Mouse (Mus musculus) adipocyte (in vitro differentiated cells): ENCODE results near the gene Pdss2.

Experiments used
- DNase-seq: peaks from one replicate; pipeline ENCODE4 v3.0.0-alpha.2; 2016; ENCODE audit warnings: low spot score

Gene Pdss2

DNA sequence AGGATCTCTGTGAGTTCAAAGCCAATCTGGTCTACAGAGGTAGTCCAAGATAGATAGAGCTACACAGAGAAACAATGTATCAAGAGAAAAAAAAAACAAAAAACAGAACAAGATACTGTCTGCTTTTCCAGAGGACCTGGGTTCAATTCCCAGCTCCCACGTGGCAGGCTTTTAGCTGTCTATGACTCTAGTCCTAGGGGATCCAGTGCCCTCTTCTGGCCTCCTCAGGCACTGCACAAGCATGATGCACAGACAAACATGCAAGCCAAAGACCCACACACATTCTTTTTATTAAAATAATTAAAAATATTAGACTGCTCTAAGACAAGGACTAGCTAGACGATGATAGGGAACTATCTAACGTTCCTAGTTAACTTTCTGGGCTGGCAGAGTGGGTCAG is 214.5 kb downstream of the Pdss2 start:
- no peak for DNase-seq

DNA sequence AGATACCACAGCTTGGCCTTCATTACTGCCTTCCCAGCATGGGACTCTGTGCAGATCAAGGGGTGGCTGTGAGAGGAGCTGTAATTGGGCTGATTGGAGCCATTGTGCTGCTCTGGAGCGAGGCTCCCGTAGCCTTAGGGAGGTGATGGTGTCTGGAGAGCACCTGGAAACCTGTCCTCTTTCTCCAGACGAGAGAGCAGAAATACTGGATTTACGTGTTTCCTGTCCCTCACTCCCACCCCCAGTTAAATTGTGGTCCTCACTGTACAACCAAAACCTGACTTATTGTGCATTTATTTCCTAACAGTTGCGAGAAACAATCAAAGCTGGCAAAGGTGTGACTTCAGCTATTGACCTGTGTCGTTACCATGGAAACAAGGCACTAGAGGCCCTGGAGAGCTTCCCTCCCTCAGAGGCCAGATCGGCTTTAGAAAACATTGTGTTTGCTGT is 218.2 kb downstream of the Pdss2 start:
- DNase-seq = no peak

DNA sequence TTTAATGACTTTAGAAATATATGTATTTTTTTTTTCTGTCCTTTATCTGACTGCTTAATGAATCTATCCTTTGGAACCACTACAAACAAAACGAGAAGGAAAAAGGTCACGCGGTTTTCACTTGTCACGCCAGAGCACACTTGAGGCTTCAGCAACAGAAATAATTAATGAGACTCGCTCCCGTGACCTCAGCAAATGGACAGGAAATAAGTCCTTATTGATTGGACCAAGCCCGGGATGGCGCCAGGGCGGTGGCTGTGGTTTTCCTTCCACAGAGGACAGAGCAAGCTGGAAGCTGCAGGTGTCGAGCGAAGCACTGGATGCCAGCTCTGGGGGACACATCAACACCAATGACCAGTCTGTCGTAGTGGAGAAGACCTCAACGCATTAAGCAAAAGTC is 218.8 kb downstream of the Pdss2 start:
- DNase-seq = no peak

DNA sequence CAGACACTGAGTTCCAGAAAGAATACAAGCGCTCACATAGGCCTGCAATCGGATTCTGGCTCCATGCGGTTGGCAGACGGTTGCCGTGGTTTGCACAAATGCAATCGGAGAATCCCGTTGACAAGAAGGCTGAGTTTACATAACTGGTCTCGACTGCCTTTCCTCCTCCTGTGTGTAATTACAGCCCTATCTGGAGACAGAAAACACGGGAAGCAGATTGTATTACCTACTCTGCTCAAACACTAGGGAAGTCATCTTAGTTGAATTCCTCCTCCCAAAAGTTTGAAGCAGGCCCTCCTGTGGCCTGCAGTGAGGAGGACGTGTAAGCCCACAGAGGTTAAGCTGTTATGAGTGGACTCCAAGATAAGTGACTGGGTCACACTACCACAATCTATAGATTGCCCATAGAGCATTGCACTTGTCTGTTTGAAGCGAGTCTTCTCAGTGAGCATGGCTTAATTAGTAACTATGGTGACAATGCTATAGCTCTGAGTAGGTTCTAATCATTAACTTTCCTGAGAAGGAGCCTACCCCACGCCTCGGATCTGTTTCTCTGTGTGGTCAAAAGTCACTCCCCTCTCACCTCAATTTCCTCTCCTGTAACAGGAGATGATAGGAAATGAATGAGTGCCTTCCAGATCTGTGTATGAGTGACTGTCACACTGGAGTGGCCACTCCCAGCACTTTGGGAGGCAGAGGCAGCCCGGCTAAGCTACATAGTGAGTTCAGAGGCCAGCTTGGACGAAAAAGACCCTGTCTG is 219.9 kb downstream of the Pdss2 start:
- DNase-seq = no peak

DNA sequence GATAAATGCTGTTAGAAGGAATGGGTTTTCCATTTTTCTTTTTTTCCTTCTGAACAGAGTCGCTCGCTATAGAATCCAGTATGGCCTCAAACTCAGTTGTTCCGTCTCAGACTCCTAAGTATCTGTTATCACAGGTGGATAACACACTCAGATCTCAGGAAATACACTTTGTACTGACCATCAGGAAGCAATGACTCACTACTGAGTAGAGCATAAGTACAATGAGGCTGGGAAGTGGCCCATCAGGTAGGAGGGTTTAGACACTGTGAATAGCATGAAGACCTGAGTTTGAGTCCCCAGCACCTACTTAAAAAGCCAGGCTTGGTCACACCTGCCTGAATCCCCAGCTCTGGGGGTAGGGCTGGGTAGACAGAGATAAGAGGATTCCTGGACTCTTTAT is 227.4 kb downstream of the Pdss2 start:
- no peak for DNase-seq

DNA sequence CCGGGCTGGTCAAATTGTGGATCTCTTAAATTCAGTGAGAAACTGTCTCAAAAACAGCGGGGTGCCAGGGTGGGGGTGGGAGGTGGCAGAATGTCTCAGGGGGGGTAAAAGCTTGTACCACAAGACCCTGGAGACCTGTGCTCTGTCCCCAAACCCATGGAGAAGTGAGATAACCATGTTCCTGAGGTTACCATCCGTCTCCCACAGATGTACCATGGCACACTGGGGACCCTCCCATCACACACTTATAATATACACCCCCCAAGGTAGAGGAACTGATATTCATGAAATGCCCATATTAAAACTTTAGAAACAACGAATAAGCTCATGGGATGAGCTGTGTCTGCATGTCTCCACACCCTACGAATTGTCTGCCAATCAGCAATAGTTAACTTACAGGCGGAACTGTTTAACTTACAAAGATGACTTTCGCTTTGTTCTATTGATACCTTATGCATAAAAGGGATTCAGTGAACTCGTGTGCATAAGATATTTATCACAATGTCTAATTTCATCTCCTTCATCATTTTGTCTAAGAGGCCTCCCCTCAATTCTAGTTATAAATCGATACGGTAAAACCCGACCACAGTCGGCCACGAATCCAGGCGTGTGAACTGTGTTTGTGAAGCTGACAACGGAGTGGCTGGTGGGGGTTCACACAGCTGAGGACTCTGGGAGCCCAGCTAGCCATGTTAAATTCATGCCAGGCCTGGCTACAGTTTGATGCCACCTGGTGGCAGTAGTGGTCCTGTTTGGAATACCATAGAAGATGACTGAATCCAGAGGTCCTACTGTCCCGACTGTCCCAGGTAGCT is 230.8 kb downstream of the Pdss2 start:
- peak; percentile 65 for DNase-seq

DNA sequence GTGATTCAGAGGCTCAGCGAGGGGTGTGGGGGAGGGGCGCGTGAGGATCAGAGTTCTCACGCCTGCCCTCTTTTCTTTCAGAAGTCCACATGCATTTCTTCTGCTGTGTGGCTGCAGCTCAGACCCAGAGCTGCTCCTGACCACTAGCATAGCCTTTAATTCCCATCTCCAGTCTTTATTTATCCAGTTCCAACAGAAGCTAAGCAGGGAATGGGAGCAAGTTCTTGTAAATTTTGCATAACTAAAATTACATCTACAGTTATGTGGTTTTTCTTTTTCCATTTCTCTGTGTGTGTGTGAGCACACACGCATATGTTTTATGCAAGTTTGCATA is 231.3 kb downstream of the Pdss2 start:
- no peak for DNase-seq

DNA sequence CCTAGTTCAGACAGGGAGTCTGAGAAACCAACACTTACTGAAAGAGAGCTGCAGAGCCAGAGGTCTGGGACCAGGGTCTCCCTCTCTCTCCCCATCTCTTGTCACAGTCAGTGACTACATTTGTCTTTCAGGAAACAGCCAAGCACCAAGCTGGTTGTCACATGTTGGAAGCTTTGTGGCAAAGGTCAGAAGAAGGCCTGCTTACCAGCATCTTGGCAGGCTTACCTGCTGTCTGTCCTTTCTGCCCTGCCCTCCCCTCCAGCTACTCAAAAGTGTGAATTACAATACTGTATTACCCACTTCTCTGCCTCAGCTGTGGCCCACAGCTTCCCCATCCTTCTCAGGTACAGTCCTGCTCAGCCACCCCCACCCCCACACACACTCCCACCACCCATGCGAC is 232.9 kb downstream of the Pdss2 start:
- no peak for DNase-seq

DNA sequence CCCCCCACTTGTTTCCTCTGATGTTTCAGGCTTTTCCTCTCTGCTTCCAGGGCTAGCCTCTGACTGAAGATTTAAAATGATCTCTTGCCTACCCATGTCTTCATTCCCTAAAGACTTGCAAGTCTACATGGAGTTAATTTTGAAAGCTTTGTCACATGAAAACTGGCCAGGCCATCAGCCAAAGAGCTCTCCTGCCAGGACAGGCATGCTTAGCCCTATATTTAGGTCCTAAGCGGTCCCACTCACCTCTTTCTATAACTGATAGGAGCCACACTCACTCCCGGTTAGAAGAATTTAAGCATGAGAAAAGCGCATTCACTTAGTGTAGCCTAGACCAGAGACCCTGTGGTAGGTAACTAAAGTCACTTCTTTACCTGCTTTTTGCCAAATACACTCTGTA is 233.4 kb downstream of the Pdss2 start:
- DNase-seq = no peak

DNA sequence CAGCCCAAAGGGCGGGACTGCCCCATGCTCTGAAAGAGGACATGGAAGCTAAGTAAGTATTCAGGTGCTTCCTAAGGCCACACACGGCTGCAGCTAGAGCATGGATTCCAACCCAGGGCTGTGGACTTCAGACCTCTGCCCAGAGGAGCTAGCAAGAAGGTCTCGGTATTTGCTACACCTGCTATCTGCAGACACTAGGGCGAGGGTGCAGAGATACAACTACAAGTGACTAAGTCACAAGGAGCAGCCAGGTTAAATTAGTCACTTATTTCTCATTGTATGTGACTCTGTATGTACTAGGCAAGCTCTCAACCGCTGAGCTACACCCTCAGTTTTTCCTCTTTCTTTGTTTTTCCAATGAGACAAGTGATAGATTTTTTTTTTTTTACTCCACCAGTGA is 241.5 kb downstream of the Pdss2 start:
- no peak for DNase-seq

DNA sequence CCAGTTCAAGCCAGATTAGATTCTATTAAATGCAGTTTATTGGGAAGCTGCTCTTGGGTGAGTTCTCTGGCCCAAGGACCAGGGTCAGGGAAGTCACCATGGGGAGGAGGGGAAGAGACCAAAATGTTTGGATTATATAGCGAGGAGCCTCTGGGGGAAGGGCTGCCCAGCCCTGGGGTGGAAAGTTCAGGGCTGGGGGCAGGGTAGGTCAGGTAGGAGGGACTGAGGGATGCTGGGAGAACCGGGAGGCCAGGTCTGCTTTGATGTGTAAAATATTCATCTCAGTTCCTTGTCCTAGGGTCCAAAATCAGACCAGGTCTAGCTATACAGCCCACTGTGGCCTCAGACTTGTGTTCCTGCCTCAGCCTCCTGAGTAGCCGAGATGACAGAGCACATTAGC is 241.9 kb downstream of the Pdss2 start:
- DNase-seq = no peak

DNA sequence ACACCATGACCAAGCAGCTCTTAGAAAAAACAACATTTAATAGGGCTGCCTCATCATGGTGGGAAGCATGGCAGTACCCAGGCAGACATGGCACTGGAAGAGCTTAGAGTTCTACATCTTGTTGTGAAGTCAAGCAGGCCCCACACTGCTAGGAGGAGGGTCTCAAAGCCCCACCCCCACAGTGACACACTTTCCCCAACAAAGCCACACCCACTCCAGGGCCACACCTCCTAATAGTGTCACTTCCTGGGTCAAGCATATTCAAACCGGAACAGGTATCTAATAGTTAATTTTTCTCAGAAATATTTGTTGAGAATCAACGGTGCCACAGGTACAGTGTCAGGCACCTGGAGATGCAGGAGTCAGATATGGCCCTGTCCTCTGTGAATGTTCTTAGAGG is 244.9 kb downstream of the Pdss2 start:
- DNase-seq = no peak

DNA sequence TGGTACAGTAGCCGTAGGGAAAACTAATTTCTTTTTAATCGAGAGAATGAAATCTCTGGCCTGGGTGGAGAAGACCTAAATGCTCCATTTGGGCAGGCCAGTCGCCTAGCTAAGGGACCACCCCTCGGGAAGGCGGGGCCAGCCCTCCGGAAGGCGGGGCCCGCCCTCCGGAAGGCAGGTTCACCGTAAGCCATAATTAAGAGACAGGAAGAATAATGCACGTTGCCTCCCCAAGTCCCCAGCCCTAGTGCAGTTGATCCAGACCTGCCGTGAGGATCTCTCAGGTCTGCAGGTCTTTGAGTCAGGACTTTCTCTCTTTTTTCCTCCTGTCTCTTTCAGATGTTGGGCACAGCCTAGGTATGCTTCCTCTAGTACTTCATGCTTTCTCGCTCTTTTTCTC is 246.4 kb downstream of the Pdss2 start:
- DNase-seq = no peak

DNA sequence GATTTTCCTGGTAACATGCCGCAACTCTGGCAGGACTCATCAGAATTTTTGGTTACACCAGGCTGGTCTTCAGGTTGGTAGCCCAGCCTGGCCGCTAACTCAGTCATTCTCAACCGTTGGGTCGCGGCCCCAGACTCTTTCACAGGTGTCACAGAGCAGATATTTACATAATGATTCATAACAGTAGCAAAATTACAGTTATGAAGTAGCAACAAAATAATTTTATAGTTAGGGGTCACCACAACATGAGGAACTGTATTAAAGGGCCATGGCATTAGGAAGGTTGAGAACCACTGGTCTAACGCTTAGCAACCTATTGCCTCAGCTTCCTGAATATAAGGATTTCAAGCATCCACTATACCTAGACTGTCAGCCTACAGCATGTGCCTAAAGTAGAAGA is 247.0 kb downstream of the Pdss2 start:
- no peak for DNase-seq

DNA sequence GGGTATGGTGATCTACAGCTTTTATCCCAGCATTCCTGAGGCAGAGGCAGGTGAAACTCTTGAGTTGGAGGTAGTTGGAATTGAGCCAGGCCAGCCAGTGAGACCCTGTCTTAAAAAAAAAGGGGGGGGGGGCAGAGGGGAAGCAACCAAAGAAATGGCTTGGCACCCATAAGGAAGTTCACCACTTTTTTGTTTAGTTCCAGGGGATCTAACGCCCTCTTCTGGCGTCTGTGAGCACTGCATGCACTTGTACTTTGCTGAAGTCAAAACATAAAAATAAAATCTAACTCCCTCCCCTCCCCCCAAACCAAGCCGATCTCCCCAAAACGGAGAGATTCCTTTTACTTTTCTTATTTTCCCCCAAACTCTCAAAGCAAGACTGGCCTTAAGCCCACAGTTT is 254.1 kb downstream of the Pdss2 start:
- DNase-seq = peak; percentile 25

DNA sequence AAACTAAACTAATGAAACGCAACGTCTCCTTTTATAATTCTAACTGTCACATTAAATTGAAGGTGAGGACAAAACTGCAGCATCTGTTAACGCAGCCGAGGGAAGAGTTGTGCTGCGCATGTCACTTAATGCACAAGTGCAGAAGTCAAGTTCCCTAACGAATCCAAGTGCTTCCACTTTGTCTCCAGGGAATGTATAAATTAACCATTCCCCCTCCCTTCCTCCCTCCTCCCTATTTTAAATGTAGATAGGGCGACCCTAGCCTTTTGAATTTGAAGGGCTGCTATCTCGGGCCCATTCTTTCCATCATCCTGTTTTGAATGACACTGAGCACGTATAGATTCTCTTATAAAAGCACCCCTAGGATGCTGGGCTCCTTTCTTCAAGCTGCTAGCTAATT is 256.2 kb downstream of the Pdss2 start:
- DNase-seq = no peak

DNA sequence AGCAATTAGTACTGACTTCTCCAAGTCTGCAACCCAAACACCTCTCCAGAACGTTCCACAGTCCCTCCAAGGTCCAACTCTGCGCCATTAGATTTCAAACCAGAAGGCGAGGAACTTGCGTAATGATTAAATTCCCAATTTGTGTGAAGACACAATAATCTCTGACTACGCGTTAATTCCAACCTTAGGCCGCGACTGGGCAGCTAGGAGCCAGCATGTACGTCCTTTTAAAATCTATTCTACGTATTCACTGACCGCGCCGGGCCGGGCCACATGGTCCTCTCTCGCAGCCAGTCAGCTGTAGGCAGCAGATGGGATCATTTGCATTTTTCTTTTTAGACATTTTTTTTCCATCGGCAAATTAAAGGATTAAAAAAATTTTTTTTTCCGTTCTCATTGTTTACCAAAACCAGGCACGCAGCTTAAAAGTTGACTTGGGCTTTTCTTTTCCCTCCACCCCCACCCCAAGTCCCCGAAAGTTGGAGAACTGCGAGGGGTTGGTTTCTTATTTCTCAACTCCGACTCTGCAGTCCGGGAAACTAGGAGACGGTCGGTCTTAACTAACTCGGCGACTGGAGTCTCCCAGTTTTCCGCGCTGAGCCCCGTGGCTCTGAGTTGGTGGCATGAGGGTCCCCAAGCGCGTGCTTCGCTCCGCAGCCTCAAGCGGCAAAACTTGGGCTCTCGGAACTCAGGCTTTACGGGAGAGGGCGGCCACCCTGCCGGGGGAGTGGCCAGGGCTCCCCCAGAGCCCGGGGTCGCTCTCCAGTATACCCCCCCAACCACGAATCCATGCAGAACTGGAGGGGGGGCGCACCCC is 256.8 kb downstream of the Pdss2 start:
- DNase-seq = peak; percentile 38

DNA sequence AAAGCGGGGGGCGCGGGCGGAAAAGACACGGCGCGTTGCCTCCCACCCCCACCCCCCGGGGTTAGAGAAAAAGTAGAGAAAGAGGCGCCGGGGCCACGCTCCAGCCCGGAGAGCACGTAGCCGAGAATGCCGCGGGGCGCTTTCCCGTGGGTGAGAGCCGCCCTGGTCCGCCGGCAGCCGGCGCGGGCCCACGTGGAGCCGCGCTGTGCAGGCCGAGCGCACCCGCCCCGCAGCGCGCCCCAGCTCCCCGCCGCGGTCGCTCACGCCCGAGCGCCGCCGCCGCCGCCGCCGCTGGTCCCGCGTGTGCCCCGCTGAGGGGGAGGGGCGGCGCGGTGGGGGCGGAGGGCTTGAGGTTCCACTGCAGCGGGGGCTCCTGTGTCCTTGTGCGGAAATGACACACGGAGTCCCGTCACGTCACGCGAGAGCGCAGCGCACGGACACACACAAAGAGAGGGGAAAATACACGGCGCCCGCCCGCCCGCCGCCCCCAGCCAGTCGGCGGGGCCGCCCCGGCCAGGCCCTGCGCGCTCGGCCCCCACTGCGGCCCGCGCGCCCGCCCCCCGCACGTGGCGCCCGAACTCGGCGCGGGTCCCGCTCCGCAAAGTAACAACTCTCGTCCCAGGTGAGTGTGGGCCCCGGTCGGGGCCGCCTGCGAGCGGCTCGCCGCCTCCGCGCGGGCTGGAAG is 257.6 kb downstream of the Pdss2 start, which contains the start of gene Bend3:
Gene Bend3 (plus strand): TSS at position 81 of the 685 bp plus-strand sequence.
- DNase-seq = peak; percentile 50

DNA sequence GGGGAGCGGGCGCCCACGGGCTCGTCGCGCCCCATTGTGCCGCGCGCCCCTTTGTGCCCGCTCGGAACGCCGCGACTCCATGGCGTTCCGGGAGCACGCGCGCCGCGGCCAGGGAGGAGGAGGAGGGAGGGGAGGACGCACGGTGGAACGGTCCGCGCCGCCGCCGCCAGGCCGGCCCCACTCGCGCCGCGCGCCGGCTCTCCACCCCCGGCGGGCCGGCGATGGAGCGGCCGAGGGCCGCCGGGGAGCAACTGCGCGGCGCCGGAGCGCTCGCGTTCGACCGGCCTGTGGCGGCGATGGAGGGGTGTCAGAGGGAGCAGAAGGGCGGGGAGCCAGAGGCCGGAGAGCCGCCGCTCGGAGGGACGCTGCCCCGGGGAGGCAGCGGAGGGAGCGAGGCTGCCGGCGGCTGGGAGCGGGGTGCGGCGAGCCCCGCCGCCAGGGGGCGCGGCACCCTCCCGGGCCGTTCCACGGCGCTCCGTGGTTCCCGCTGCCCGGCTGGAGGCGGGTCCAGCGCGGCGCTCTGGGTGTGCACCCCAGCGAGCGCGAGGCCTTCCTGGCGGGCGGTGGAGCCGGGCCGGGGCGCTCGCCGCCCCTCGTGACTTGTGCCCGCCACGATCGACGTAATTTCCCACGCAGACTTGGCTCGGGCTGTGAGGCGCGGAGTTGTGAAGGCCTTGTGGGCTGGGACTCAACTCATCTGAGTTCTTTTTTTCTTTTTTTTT is 258.3 kb downstream of the Pdss2 start:
- peak; percentile 79 for DNase-seq

DNA sequence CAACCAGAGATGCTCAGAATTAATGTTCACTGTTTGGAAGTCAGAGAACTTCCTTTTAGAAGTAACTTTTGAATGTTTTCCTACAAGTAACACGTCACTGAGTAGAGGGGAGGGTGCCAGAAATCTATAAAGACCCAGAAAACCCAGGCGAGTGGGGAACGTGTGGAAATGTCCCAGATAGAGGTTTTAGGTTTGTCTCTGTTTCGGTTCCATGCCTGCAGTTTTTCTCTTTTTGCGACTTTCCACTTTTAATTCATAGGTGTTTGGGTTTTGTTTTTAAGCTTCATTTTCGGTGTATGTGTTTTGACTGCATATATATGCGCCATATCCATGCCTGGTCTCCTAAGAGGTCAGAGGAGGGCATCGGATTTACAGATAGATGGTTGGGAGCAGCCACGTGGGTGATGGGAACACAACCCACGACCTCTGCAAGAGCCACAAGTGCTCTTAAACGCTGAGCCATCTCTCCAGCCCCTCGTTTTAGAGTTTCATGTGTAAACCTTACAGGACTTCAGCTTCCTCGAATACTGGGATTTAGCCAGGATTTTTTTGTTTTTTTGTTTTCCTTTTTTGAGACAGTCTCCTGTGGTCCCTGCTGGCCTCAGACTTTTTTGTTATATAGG is 259.1 kb downstream of the Pdss2 start:
- no peak for DNase-seq

DNA sequence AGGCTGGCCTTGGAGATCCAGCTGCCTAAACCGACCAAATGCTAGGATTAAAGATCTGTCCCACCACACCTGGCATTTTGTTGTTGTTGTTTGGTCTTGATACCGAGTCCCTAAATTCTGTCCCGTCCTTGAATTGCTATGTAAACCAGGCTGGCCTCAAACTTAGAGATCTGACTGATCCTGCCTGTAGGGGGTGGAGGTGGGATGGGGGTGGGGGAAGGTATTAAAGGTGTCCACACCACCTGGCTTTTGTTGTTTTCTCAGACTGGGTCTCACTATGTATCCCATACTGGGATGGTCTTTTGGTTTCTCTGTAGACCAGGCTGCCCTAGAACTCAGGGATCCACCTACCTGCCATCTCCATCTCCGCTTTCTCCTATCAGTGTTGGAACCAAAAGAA is 259.9 kb downstream of the Pdss2 start:
- DNase-seq = no peak
